Mouse (Mus musculus) left cerebral cortex, adult 2 months (tissue): Measurements from ENCODE around the gene Zmat3. TPM values are rescaled to one million over a fixed set of nuclear protein-coding genes. Genes with fewer than 3 reads are reported as not detected.
A peak's percentile ranks its signal among the peaks of the same experiment; 100 is the strongest.

Source experiments
- DNase-seq, 2 experiments: peaks; one replicate each; pipeline ENCODE4 v3.0.0; 2021 to 2022; ENCODE audit warnings: low spot score in 2 of 2, mixed read lengths in 1 of 2; ENCODE audit errors: extremely low spot score in 1 of 2
- H3K27ac ChIP-seq: fragments of 200-600 bp; 2 replicates; pipeline ENCODE4 v1.8.1; 2022
- H3K4me3 ChIP-seq: fragments of 200-600 bp; 2 replicates; pipeline ENCODE4 v1.8.1; 2022
- CTCF ChIP-seq: fragments of 200-600 bp; IDR thresholded peaks from 2 replicates; pipeline ENCODE4 v1.8.1; 2022; ENCODE audit warnings: antibody characterized with exemption, mild to moderate bottlenecking, moderate library complexity
- intact Hi-C: fragments of 180-260 bp; cut with DNase I; formaldehyde crosslinking; loops from one replicate; pipeline ENCODE4 v1.15.1; 2025
- total RNA-seq, 2 experiments: library from RNA; stranded (reverse); gene quantifications; 2 replicates each; pipeline ENCODE4 v1.2.3; 2021

Gene Zmat3
- total RNA-seq, 2 experiments from 2014 or later, result 83.8 to 85.9 TPM

GRCm38 (mm10) chr3:32366246-32366734, 476 bp upstream of the Zmat3 start:
- DNase-seq, result peak; percentile 19 to 27
- peak overlapping the region; percentile 57 for H3K4me3 ChIP-seq
- H3K27ac ChIP-seq, result peak overlapping the region; percentile 97
- TF ChIP-seq CTCF, result no peak
- intact Hi-C loops, result no loop called here

GRCm38 (mm10) chr3:32364841-32365545, 821 bp downstream of the Zmat3 start:
- no peak for TF ChIP-seq CTCF
- intact Hi-C loops, result loop anchor here (1.0 kb wide), 1 partner anchor 31 kb away; no protein-coding TSS in a partner anchor
- H3K4me3 ChIP-seq, result peak overlapping the region; percentile 57
- peak overlapping the region; percentile 97 for H3K27ac ChIP-seq
- peak; percentile 28 to 48 for DNase-seq

- intact Hi-C loops, result no loop called here
- Histone ChIP-seq H3K27ac (peak overlapping the region; percentile 9; the same call in 1 of the 2 replicates), H3K4me3 (peak overlapping the region; percentile 57)
- DNase-seq, result no peak
- no peak for TF ChIP-seq CTCF
Measured at GRCm38 (mm10) chr3:32364195-32364594, 1.6 kb downstream of the Zmat3 start.

GRCm38 (mm10) chr3:32361221-32361620, 4.6 kb downstream of the Zmat3 start:
- Histone ChIP-seq H3K27ac (no peak overlapping the region), H3K4me3 (no peak overlapping the region)
- no peak for DNase-seq
- intact Hi-C loops, result no loop called here
- no peak for TF ChIP-seq CTCF

GRCm38 (mm10) chr3:32347881-32348280, 17.9 kb downstream of the Zmat3 start:
- TF ChIP-seq CTCF, result no peak
- intact Hi-C loops, result no loop called here
- peak; percentile 48 to 53 for DNase-seq

GRCm38 (mm10) chr3:32345249-32345648, 20.6 kb downstream of the Zmat3 start:
- intact Hi-C loops, result no loop called here
- DNase-seq, result no peak
- no peak overlapping the region for H3K4me3 ChIP-seq
- H3K27ac ChIP-seq, result no peak overlapping the region
- no peak for TF ChIP-seq CTCF

More at GRCm38 (mm10) chr3:32347881-32348280, 17.9 kb downstream of the Zmat3 start:
- Histone ChIP-seq H3K4me3 (no peak overlapping the region), H3K27ac (no peak overlapping the region)

- no peak; the same call in 1 of the 2 replicates for TF ChIP-seq CTCF
- H3K4me3 ChIP-seq, result no peak overlapping the region
- no peak for DNase-seq
- intact Hi-C loops, result no loop called here
- H3K27ac ChIP-seq, result no peak overlapping the region
Measured at GRCm38 (mm10) chr3:32344825-32345224, 21.0 kb downstream of the Zmat3 start.

GRCm38 (mm10) chr3:32343371-32343770, 22.4 kb downstream of the Zmat3 start:
- no peak for DNase-seq
- intact Hi-C loops, result no loop called here
- no peak overlapping the region for H3K4me3 ChIP-seq
- no peak; the same call in 1 of the 2 replicates for TF ChIP-seq CTCF
- no peak overlapping the region for H3K27ac ChIP-seq

GRCm38 (mm10) chr3:32341434-32341833, 24.4 kb downstream of the Zmat3 start:
- TF ChIP-seq CTCF, result no peak
- intact Hi-C loops, result no loop called here
- no peak overlapping the region for H3K27ac ChIP-seq
- no peak overlapping the region for H3K4me3 ChIP-seq
- DNase-seq, result no peak

GRCm38 (mm10) chr3:32338231-32338630, 27.6 kb downstream of the Zmat3 start:
- DNase-seq, result no peak
- intact Hi-C loops, result loop anchor here (10.0 kb wide), 1 partner anchor 357 kb away; no protein-coding TSS in a partner anchor
- no peak overlapping the region for H3K27ac ChIP-seq
- no peak for TF ChIP-seq CTCF
- H3K4me3 ChIP-seq, result no peak overlapping the region

- Histone ChIP-seq H3K4me3 (no peak overlapping the region), H3K27ac (no peak overlapping the region)
- no peak for DNase-seq
- no peak for TF ChIP-seq CTCF
- intact Hi-C loops, result loop anchor here (10.0 kb wide), 1 partner anchor 357 kb away; no protein-coding TSS in a partner anchor
Measured at GRCm38 (mm10) chr3:32337770-32338169, 28.0 kb downstream of the Zmat3 start.

- no peak for TF ChIP-seq CTCF
- no peak overlapping the region for H3K4me3 ChIP-seq
- no peak overlapping the region for H3K27ac ChIP-seq
- intact Hi-C loops, result loop anchor here (10.0 kb wide), 1 partner anchor 360 kb away; no protein-coding TSS in a partner anchor
- DNase-seq, result no peak
Measured at GRCm38 (mm10) chr3:32334901-32335300, 30.9 kb downstream of the Zmat3 start.
